Mouse (Mus musculus): ENCODE results near the gene Antxr1.

GRCm38 (mm10) chr6:87255668-87256067 is 80.0 kb downstream of the Antxr1 start:
- TF ChIP-seq POLR2A (IDR thresholded peaks at IDR 0.05; ENCODE audit: low read depth, low read length) (no peak), CTCF (IDR thresholded peaks at IDR 0.05; ENCODE audit: borderline replicate concordance, insufficient read depth, low read length) (no peak)

All from embryonic fibroblast, embryonic 13.5 days (primary cell).